Mouse (Mus musculus) hindbrain, embryonic 13.5 days (tissue): ENCODE results near the gene Atp13a3. TPM values are rescaled to one million over a fixed set of nuclear protein-coding genes. Genes with fewer than 3 reads are reported as not detected.

Experiments
- ATAC-seq: fragments of 200-750 bp; cut with Nextera tagmentation; 2 replicates; pipeline ENCODE4 v1.8.0; 2017; ENCODE audit warnings: moderate TSS enrichment; ENCODE audit not compliant: low FRiP score
- H3K27ac ChIP-seq: fragments of 300-500 bp; sonication (generic); 2 replicates; pipeline ENCODE4 v1.5.1; 2015; ENCODE audit warnings: inconsistent platforms, mild to moderate bottlenecking, moderate library complexity
- H3K27me3 ChIP-seq: fragments of 300-500 bp; sonication (generic); 2 replicates; pipeline ENCODE4 v1.6.1; 2015; ENCODE audit warnings: mild to moderate bottlenecking, inconsistent platforms
- H3K36me3 ChIP-seq: fragments of 300-500 bp; sonication (generic); 2 replicates; pipeline ENCODE4 v1.6.1; 2015; ENCODE audit warnings: mild to moderate bottlenecking, inconsistent platforms
- H3K4me1 ChIP-seq: fragments of 300-500 bp; sonication (generic); replicated peaks from 2 replicates; pipeline ENCODE4 v1.6.1; 2015; ENCODE audit warnings: inconsistent platforms
- H3K4me2 ChIP-seq: fragments of 300-500 bp; sonication (generic); 2 replicates; pipeline ENCODE4 v1.6.1; 2015; ENCODE audit warnings: inconsistent platforms, mild to moderate bottlenecking, moderate library complexity
- H3K4me3 ChIP-seq: fragments of 300-500 bp; sonication (generic); 2 replicates; pipeline ENCODE4 v1.5.1; 2015; ENCODE audit warnings: mild to moderate bottlenecking, inconsistent platforms
- H3K9ac ChIP-seq: fragments of 300-500 bp; sonication (generic); 2 replicates; pipeline ENCODE4 v1.6.1; 2015; ENCODE audit warnings: mild to moderate bottlenecking, inconsistent platforms
- H3K9me3 ChIP-seq: fragments of 300-500 bp; sonication (generic); 2 replicates; pipeline ENCODE4 v1.6.1; 2016; ENCODE audit warnings: inconsistent platforms
- WGBS: fragments of 180-500 bp; shearing (Covaris S2); methylation state at CpG from one replicate; pipeline ENCODE4 v1.1.7; 2015; 5-methylcytosine and 5-hydroxymethylcytosine counted together
- polyA plus RNA-seq: library from polyadenylated mRNA; unstranded; fragments of >200 nt; fragmentation: Nextera tagmentation; extraction: Ambion mirVana; gene quantifications from 2 replicates; pipeline ENCODE4 v1.2.1, GENCODE M21; 2015

Gene Atp13a3
- polyA plus RNA-seq, 1 experiment from 2014 or later, result 7.4 TPM

DNA sequence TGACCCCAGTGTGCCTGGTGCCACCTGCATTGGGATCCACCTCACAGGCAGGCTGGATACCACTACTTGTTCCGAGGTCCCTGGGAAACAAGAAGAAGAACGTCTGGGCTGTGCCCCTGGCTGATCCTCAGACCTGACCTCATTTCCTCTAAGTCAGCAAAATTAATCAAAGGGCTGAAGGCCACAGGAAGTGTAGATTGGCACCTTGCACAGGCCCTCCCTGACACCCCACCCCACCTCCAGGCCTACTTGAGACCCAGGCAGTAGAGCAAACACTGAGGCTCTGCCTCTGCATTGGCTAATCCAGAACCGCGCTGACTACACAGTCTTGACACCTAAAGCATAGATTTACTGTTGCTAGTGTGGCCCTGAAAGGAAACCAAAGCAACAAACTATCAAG is 140.2 kb downstream of the Atp13a3 start:
- Histone ChIP-seq H3K27ac (no peak overlapping the region), H3K9me3 (no peaks in the 10 kb centered on the region), H3K36me3 (no peaks in the 10 kb centered on the region), H3K4me2 (no peak overlapping the region), H3K4me1 (no peaks in the 10 kb centered on the region), H3K4me3 (no peak overlapping the region), H3K27me3 (peaks cover 32% of the 10 kb centered on the region), H3K9ac (no peak overlapping the region)
- ATAC-seq, result no peak
- 86% methylated on average over 4 of the region's 4 CpGs for WGBS

DNA sequence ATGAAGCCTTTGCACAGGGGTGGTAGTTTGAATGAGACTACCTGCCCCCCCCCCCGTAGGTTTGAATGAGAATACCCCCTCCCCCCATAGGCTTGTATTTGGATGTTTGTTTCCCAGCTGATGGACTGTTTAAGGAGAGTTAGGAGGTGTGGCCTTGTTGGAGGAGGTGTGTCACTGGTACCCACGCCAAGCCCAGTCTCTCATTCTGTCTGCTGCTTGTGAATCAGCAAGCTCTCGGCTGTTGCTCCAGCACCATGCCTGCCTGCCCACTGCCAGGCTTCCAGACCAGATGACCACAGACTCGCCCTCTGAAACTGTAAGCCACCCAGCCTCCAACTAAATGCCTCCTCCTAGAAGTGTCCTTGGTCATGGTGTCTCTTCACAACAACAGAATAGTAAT is 142.6 kb downstream of the Atp13a3 start:
- 66% methylated on average over 4 of the region's 4 CpGs for WGBS
- Histone ChIP-seq H3K9ac (no peak overlapping the region), H3K27ac (no peak overlapping the region), H3K4me1 (no peaks in the 10 kb centered on the region), H3K36me3 (no peaks in the 10 kb centered on the region), H3K9me3 (no peaks in the 10 kb centered on the region), H3K27me3 (peaks cover 23% of the 10 kb centered on the region; the same call in 1 of the 2 replicates), H3K4me2 (no peak overlapping the region), H3K4me3 (no peak overlapping the region)
- ATAC-seq, result no peak

DNA sequence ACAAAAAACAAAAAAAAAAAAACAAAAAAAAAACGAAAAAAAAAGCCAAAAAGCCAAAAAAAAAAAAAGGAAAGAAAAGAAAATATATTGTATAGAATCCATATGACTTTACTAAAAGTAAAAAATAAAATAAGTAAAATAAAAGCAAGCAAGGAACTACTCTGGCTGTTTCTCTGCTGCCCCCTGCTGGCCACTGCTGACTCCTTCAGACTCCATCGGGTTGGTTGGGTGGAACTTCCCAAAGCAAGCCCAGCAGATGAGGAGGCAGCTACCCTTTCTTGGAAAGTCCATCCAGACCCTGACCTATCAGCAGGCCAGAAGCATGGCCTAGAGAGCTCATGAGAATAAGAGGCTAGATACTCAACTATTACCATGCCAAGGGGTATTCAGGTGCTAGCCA is 143.1 kb downstream of the Atp13a3 start:
- Histone ChIP-seq H3K27me3 (peaks cover 26% of the 10 kb centered on the region; the same call in 1 of the 2 replicates), H3K36me3 (no peaks in the 10 kb centered on the region), H3K9me3 (no peaks in the 10 kb centered on the region), H3K4me2 (no peak overlapping the region), H3K27ac (no peak overlapping the region), H3K9ac (no peak overlapping the region), H3K4me3 (no peak overlapping the region), H3K4me1 (no peaks in the 10 kb centered on the region)
- no peak for ATAC-seq
- 0% methylated on average over 2 of the region's 2 CpGs for WGBS

Other genes starting within 250 kb of the Atp13a3 start
- not detected in 2 replicates for gene Cpn2, start 138.5 kb downstream of the Atp13a3 start, polyA plus RNA-seq
- gene Lrrc15, start 122.7 kb downstream of the Atp13a3 start, polyA plus RNA-seq, result 0.26 and 0.28 TPM in 2 replicates
- 0.50 and 0.51 TPM in 2 replicates for gene Gp5, start 95.2 kb downstream of the Atp13a3 start, polyA plus RNA-seq
- gene Tmem44, start 144.9 kb upstream of the Atp13a3 start, polyA plus RNA-seq, result 73.7 and 82.8 TPM in 2 replicates
- 59.8 and 60.3 TPM in 2 replicates for gene Lsg1, start 181.6 kb upstream of the Atp13a3 start, polyA plus RNA-seq
- gene Fam43a, start 193.7 kb upstream of the Atp13a3 start, polyA plus RNA-seq, result 15.9 and 16.2 TPM in 2 replicates